Mouse (Mus musculus): ENCODE measurements around the gene Ntrk3. TPM values are rescaled to one million over a fixed set of nuclear protein-coding genes. Genes with fewer than 3 reads are reported as not detected.

Gene Ntrk3
- polyA plus RNA-seq, 1 experiment from 2014 or later, result 37.4 TPM

- H3K9ac ChIP-seq (replicated peaks; ENCODE audit: low read depth, low read length), result no peak overlapping the region
- WGBS, result 65% methylated on average over 4 of the region's 4 CpGs
- no peaks in the 10 kb centered on the region; the same call in 1 of the 2 replicates for H3K9me3 ChIP-seq (ENCODE audit: control insufficient read depth, low read length)
- H3K27ac ChIP-seq (ENCODE audit: low read length), result no peak overlapping the region
- no peaks in the 10 kb centered on the region for H3K27me3 ChIP-seq (replicated peaks; ENCODE audit: control insufficient read depth, insufficient read depth, low read length)
- peaks cover 13% of the 10 kb centered on the region for H3K4me1 ChIP-seq (replicated peaks; ENCODE audit: control insufficient read depth, insufficient read depth, low read length)
- H3K36me3 ChIP-seq (ENCODE audit: control insufficient read depth, insufficient read depth), result no peaks in the 10 kb centered on the region
- no peak for ATAC-seq
- no peak overlapping the region for H3K4me3 ChIP-seq (replicated peaks; ENCODE audit: low read length)
- no peak overlapping the region for H3K4me2 ChIP-seq (ENCODE audit: low read length)
Measured at GRCm38 (mm10) chr7:78542468-78542867, 195.3 kb downstream of the Ntrk3 start.

- Histone ChIP-seq H3K4me1 (replicated peaks; ENCODE audit: control insufficient read depth, insufficient read depth, low read length) (peaks cover 5% of the 10 kb centered on the region; the same call in 1 of the 2 replicates), H3K9me3 (ENCODE audit: control insufficient read depth, low read length) (no peaks in the 10 kb centered on the region), H3K27me3 (replicated peaks; ENCODE audit: control insufficient read depth, insufficient read depth, low read length) (no peaks in the 10 kb centered on the region), H3K4me2 (ENCODE audit: low read length) (no peak overlapping the region), H3K36me3 (ENCODE audit: control insufficient read depth, insufficient read depth) (no peaks in the 10 kb centered on the region), H3K9ac (replicated peaks; ENCODE audit: low read depth, low read length) (no peak overlapping the region), H3K4me3 (replicated peaks; ENCODE audit: low read length) (no peak overlapping the region), H3K27ac (ENCODE audit: low read length) (no peak overlapping the region)
- WGBS, result 56% methylated on average over 6 of the region's 6 CpGs
- no peak for ATAC-seq
Measured at GRCm38 (mm10) chr7:78530286-78530685, 207.5 kb downstream of the Ntrk3 start.

GRCm38 (mm10) chr7:78528008-78528407 is 209.8 kb downstream of the Ntrk3 start:
- H3K27me3 ChIP-seq (replicated peaks; ENCODE audit: control insufficient read depth, insufficient read depth, low read length), result no peaks in the 10 kb centered on the region
- H3K9ac ChIP-seq (replicated peaks; ENCODE audit: low read depth, low read length), result no peak overlapping the region
- H3K27ac ChIP-seq (ENCODE audit: low read length), result no peak overlapping the region
- no peak overlapping the region for H3K4me3 ChIP-seq (replicated peaks; ENCODE audit: low read length)
- ATAC-seq, result no peak
- H3K4me2 ChIP-seq (ENCODE audit: low read length), result no peak overlapping the region
- H3K4me1 ChIP-seq (replicated peaks; ENCODE audit: control insufficient read depth, insufficient read depth, low read length), result peaks cover 5% of the 10 kb centered on the region; the same call in 1 of the 2 replicates
- no peaks in the 10 kb centered on the region for H3K9me3 ChIP-seq (ENCODE audit: control insufficient read depth, low read length)
- WGBS, result 79% methylated on average over 3 of the region's 3 CpGs
- no peaks in the 10 kb centered on the region for H3K36me3 ChIP-seq (ENCODE audit: control insufficient read depth, insufficient read depth)

DNA sequence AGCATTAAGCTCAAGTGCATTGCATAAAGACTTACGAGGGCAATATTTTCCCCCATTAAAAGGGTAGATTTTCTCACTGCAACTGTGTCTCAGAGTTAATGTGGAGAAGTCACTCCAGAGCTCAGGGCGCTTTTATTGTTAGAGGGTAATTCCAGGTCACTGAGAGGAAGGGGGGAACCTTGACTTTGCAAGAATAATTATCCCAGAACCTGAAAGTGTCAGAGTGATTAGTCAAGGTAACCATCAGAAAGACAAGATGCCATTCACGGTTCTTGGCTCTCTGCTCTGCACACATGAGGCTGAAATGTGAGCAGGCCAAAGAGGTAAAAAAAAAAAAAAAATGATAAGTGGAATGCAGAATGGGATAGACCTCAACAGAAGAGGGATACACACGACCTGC is 210.2 kb downstream of the Ntrk3 start:
- no peak overlapping the region for H3K27ac ChIP-seq (ENCODE audit: low read length)
- H3K9ac ChIP-seq (replicated peaks; ENCODE audit: low read depth, low read length), result no peak overlapping the region
- H3K36me3 ChIP-seq (ENCODE audit: control insufficient read depth, insufficient read depth), result no peaks in the 10 kb centered on the region
- H3K4me2 ChIP-seq (ENCODE audit: low read length), result no peak overlapping the region
- H3K27me3 ChIP-seq (replicated peaks; ENCODE audit: control insufficient read depth, insufficient read depth, low read length), result no peaks in the 10 kb centered on the region
- no peaks in the 10 kb centered on the region for H3K9me3 ChIP-seq (ENCODE audit: control insufficient read depth, low read length)
- ATAC-seq, result no peak
- 65% methylated on average over 4 of the region's 4 CpGs for WGBS
- H3K4me1 ChIP-seq (replicated peaks; ENCODE audit: control insufficient read depth, insufficient read depth, low read length), result peaks cover 5% of the 10 kb centered on the region; the same call in 1 of the 2 replicates
- H3K4me3 ChIP-seq (replicated peaks; ENCODE audit: low read length), result no peak overlapping the region

DNA sequence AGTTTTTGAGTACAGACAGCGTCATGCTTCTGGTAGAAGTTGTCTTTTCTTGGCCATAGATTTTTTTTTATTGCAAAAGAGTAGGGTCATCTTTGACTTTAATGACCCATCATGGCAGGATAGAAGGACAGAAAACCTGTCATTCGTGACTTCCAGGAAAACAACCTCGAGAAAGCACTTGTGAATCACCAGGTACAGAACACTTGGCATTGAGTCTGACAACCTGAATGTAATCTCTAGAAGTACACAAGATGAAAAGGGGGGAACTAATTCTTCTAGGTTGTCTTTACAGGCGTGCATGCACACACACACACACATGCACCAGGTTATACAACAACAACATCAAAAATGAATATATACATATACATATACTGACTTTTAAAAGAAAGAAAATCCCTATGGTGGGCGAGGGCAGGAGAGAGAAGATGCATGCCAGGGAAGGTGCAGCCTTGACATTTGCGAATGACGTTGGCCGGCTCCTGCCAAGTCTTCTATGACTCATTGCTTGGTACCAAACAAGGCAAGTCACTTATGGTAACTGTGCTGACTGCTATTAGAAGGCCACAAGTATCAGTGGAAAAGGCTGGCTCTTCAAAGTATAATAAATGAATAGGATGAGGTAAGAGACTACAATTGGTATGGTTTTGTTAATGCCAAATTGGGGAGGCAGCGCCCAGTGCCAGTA is 217.4 kb downstream of the Ntrk3 start:
- H3K4me1 ChIP-seq (replicated peaks; ENCODE audit: control insufficient read depth, insufficient read depth, low read length), result peaks cover 12% of the 10 kb centered on the region
- no peak overlapping the region for H3K9ac ChIP-seq (replicated peaks; ENCODE audit: low read depth, low read length)
- H3K4me2 ChIP-seq (ENCODE audit: low read length), result no peak overlapping the region
- no peak overlapping the region for H3K4me3 ChIP-seq (replicated peaks; ENCODE audit: low read length)
- H3K36me3 ChIP-seq (ENCODE audit: control insufficient read depth, insufficient read depth), result peaks cover 5% of the 10 kb centered on the region
- H3K27me3 ChIP-seq (replicated peaks; ENCODE audit: control insufficient read depth, insufficient read depth, low read length), result no peaks in the 10 kb centered on the region
- WGBS, result 91% methylated on average over 9 of the region's 9 CpGs
- no peaks in the 10 kb centered on the region for H3K9me3 ChIP-seq (ENCODE audit: control insufficient read depth, low read length)
- H3K27ac ChIP-seq (ENCODE audit: low read length), result no peak overlapping the region
- no peak for ATAC-seq

GRCm38 (mm10) chr7:78519689-78520088 is 218.1 kb downstream of the Ntrk3 start:
- no peak overlapping the region for H3K9ac ChIP-seq (replicated peaks; ENCODE audit: low read depth, low read length)
- peaks cover 8% of the 10 kb centered on the region for H3K36me3 ChIP-seq (ENCODE audit: control insufficient read depth, insufficient read depth)
- peak; percentile 40; the same call in 1 of the 2 replicates for ATAC-seq
- WGBS, result 74% methylated on average over 3 of the region's 3 CpGs
- H3K4me1 ChIP-seq (replicated peaks; ENCODE audit: control insufficient read depth, insufficient read depth, low read length), result peaks cover 12% of the 10 kb centered on the region
- no peaks in the 10 kb centered on the region for H3K9me3 ChIP-seq (ENCODE audit: control insufficient read depth, low read length)
- no peaks in the 10 kb centered on the region for H3K27me3 ChIP-seq (replicated peaks; ENCODE audit: control insufficient read depth, insufficient read depth, low read length)
- no peak overlapping the region for H3K4me3 ChIP-seq (replicated peaks; ENCODE audit: low read length)
- H3K27ac ChIP-seq (ENCODE audit: low read length), result 0 out of 2 replicates have a peak overlapping the region, but pooled peaks have one; percentile 27
- no peak overlapping the region for H3K4me2 ChIP-seq (ENCODE audit: low read length)

DNA sequence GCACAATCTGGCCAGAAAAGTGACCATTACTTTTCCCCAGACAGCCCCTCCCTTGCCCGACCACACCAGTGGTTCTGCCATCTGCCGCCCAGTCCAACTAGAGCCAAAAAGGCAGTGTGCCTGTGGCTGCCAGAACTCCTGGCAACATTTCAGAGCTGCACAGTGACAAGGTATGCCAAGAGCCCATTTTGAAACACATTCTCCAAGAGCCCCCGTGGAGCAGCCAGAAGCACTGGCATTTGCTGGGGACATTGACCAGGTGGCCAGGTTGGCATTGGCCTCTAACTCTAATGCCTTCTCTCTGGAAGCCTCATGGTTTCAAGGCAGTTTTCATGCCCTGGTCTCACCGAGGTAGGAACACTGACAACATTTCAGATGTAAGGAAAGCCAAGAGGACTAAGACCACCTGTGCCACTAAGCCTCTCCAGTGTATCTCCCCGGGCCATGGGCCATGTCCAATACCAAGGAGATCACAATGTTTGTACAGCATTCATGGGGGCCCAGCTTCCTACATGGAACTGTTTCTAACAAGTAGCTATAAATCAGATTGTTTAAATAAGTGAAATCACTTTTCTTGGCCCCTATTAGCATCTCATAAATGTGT is 218.9 kb downstream of the Ntrk3 start:
- 62% methylated on average over 5 of the region's 5 CpGs for WGBS

DNA sequence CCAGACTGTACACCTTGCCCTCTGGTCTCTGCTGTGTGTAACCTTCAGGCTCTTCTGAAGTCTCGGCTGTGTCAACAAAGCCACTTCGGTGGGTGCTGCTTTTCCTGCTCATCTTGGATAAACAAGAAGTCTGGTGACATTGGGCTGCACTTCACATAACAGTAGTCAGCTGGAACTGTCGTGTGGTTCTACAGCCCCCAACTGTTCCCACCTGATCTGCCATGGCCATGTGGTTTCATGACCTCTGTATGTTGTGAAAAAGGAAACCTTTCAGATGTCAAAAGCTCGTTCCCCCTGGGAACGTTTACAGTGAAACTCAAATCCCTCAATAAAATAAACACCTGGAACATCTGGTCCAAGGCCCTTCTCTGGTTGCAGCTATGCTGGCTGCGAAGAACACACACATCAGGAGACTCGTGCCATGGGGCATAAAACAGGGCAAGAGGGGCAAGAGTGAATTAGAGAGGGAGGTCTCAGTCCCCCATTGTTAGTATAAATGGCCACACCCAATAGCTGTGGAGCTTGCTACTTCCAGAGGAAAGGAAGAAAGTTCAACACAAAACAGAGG is 222.7 kb downstream of the Ntrk3 start:
- Histone ChIP-seq H3K27ac (ENCODE audit: low read length) (no peak overlapping the region), H3K36me3 (ENCODE audit: control insufficient read depth, insufficient read depth) (peaks cover 15% of the 10 kb centered on the region)
- 87% methylated on average over 7 of the region's 7 CpGs for WGBS

More for the DNA sequence above, 218.9 kb downstream of the Ntrk3 start:
- ATAC-seq, result peak; percentile 68
- H3K27me3 ChIP-seq (replicated peaks; ENCODE audit: control insufficient read depth, insufficient read depth, low read length), result no peaks in the 10 kb centered on the region
- H3K9ac ChIP-seq (replicated peaks; ENCODE audit: low read depth, low read length), result no peak overlapping the region
- H3K4me3 ChIP-seq (replicated peaks; ENCODE audit: low read length), result no peak overlapping the region
- H3K4me2 ChIP-seq (ENCODE audit: low read length), result no peak overlapping the region
- H3K36me3 ChIP-seq (ENCODE audit: control insufficient read depth, insufficient read depth), result peaks cover 8% of the 10 kb centered on the region
- peaks cover 12% of the 10 kb centered on the region for H3K4me1 ChIP-seq (replicated peaks; ENCODE audit: control insufficient read depth, insufficient read depth, low read length)
- H3K27ac ChIP-seq (ENCODE audit: low read length), result no peak overlapping the region
- no peaks in the 10 kb centered on the region for H3K9me3 ChIP-seq (ENCODE audit: control insufficient read depth, low read length)

DNA sequence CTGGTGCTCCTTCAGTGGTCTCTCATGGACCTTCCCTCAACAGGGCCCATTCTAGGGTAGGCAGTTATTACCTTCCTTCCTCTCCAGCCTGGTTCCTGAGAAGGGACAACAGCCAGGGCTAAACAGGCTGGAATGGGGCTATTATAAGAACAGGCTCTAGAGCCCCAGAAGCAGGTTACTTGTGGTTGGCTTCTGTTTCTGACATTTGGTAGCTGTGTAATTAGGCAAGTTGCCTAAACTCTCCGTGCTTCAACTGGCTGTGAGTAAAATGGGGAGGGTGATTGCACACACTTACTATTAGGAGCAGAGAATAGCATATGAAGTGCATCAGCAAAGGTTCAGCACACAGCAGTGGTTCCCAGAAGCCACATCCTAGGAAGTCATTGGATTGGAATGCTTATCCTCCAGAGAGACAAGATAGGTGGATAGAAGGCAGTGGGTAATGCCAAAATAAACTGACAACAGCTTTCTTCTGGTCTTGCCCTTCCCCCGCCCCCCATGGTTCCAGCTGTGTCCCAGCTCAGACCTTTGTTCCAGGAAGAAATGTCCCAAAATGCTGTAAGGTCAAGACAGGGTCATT is 230.7 kb downstream of the Ntrk3 start:
- H3K9ac ChIP-seq (replicated peaks; ENCODE audit: low read depth, low read length), result no peak overlapping the region
- no peak overlapping the region for H3K27ac ChIP-seq (ENCODE audit: low read length)
- no peak overlapping the region for H3K4me3 ChIP-seq (replicated peaks; ENCODE audit: low read length)
- ATAC-seq, result no peak
- H3K27me3 ChIP-seq (replicated peaks; ENCODE audit: control insufficient read depth, insufficient read depth, low read length), result no peaks in the 10 kb centered on the region
- H3K9me3 ChIP-seq (ENCODE audit: control insufficient read depth, low read length), result no peaks in the 10 kb centered on the region
- H3K36me3 ChIP-seq (ENCODE audit: control insufficient read depth, insufficient read depth), result peaks cover 11% of the 10 kb centered on the region; the same call in 1 of the 2 replicates
- 69% methylated on average over 2 of the region's 2 CpGs for WGBS
- H3K4me1 ChIP-seq (replicated peaks; ENCODE audit: control insufficient read depth, insufficient read depth, low read length), result peaks cover 3% of the 10 kb centered on the region; the same call in 1 of the 2 replicates
- no peak overlapping the region for H3K4me2 ChIP-seq (ENCODE audit: low read length)

More for the DNA sequence above, 222.7 kb downstream of the Ntrk3 start:
- Histone ChIP-seq H3K4me2 (ENCODE audit: low read length) (no peak overlapping the region), H3K4me3 (replicated peaks; ENCODE audit: low read length) (no peak overlapping the region), H3K27me3 (replicated peaks; ENCODE audit: control insufficient read depth, insufficient read depth, low read length) (no peaks in the 10 kb centered on the region), H3K9ac (replicated peaks; ENCODE audit: low read depth, low read length) (no peak overlapping the region), H3K4me1 (replicated peaks; ENCODE audit: control insufficient read depth, insufficient read depth, low read length) (peaks cover 12% of the 10 kb centered on the region), H3K9me3 (ENCODE audit: control insufficient read depth, low read length) (no peaks in the 10 kb centered on the region)
- no peak for ATAC-seq

All from forebrain, embryonic 16.5 days (tissue).